Mouse (Mus musculus): ENCODE measurements around the gene Ltc4s. TPM values are rescaled to one million over a fixed set of nuclear protein-coding genes. Genes with fewer than 3 reads are reported as not detected.
A peak's percentile ranks its signal among the peaks of the same experiment; 100 is the strongest.

Gene Ltc4s
- polyA plus RNA-seq, 1 experiment from 2014 or later = 0.75 TPM

DNA sequence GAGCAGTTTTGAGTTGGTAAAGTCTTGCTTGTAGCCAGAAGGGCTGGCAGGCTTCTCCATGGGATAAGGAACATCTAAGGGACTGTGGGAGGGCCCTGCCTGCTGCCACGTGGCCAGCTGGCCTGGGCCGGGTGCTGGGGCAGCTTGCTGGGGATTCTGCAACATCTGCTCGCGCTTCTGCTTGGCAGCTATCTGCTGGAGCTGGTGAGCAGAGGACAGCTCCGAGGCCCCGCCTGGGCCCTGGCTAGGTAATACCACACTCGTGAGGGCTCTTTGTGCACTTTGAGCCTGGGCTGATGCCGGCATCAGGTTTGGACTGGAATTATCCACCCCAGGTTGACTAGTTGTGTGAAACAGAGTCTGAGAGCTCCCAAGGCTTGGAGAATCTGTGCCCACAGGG lies 27.5 kb upstream of the Ltc4s start:
- WGBS = 93% methylated on average over 8 of the region's 8 CpGs
- H3K4me1 ChIP-seq = no peaks in the 10 kb centered on the region

DNA sequence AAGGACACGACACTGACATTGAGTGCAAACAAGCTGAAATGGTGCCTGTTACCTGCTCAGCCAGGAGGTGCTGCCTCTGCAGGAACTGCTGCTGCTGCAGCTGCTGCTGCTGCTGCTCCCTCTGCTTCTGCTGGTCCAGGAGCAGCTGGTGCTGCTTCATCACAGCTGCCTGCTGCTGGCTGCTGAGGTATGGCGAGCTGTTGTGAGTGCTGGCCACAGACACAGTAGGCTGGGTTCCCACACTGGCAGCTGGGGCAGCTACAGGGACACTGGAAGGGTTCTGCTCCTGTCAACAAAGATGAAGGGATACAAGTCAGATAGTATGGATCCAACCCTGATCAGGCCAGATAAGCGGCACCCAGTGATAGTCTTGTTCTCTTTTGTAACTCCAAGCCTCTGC lies 24.8 kb upstream of the Ltc4s start:
- Histone ChIP-seq H3K27me3 (ENCODE audit: low read depth, poor library complexity, severe bottlenecking) (no peaks in the 10 kb centered on the region), H3K4me3 (no peak overlapping the region), H3K4me1 (no peaks in the 10 kb centered on the region), H3K9me3 (replicated peaks) (no peaks in the 10 kb centered on the region), H3K27ac (replicated peaks) (no peak overlapping the region), H3K36me3 (peaks cover 97% of the 10 kb centered on the region)
- WGBS = 91% methylated on average over 3 of the region's 3 CpGs
- no peak for DNase-seq (ENCODE audit: low spot score)

More for the DNA sequence above, 27.5 kb upstream of the Ltc4s start:
- H3K4me3 ChIP-seq = no peak overlapping the region
- no peaks in the 10 kb centered on the region for H3K27me3 ChIP-seq (ENCODE audit: low read depth, poor library complexity, severe bottlenecking)
- no peaks in the 10 kb centered on the region for H3K9me3 ChIP-seq (replicated peaks)
- no peak overlapping the region for H3K27ac ChIP-seq (replicated peaks)
- peaks cover 79% of the 10 kb centered on the region for H3K36me3 ChIP-seq
- DNase-seq (ENCODE audit: low spot score) = no peak

DNA sequence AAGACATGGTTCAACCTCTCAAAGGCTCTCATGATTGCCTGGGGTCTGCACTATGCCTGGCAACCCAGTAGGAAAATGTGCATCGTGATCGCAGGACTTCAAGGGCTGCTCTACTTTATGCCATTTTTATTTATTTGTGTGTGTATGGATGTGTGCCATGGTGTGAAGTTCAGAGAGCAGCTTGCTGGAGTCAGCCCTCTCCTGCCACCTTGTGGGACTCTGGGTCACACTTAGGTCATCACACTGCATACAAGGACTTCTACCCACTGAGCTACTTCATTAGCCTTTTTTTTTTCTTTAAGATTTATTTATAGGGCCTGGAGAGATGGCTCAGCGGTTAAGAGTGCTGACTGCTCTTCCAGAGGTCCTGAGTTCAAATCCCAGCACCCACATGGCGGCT lies 23.6 kb upstream of the Ltc4s start:
- no peak overlapping the region for H3K27ac ChIP-seq (replicated peaks)
- DNase-seq (ENCODE audit: low spot score) = no peak
- 95% methylated on average over 4 of the region's 4 CpGs for WGBS
- H3K4me3 ChIP-seq = no peak overlapping the region
- H3K4me1 ChIP-seq = no peaks in the 10 kb centered on the region
- no peaks in the 10 kb centered on the region for H3K9me3 ChIP-seq (replicated peaks)
- H3K36me3 ChIP-seq = peaks cover 99% of the 10 kb centered on the region
- H3K27me3 ChIP-seq (ENCODE audit: low read depth, poor library complexity, severe bottlenecking) = no peaks in the 10 kb centered on the region

DNA sequence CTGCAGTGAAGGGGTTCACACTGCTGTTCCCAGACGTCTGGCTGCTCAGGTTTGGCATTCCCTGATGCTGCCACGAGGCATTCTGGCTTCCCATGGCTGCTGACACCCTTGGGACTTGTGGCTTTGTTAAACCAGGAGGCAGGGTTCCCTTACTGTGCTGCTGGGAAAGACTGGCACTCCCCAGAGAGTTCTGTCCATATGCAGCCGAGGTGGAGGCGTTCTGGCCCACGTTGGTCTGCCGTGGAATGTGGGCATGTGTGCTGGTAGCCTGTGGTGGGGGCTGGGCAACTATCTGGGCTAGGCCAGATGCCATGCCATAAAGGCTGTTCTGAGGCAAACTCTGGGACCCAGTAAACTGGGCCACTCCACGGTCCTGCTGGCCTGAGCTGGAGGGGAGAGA lies 19.9 kb upstream of the Ltc4s start:
- DNase-seq (ENCODE audit: low spot score) = no peak
- Histone ChIP-seq H3K4me3 (no peak overlapping the region), H3K36me3 (peaks cover 81% of the 10 kb centered on the region), H3K4me1 (peaks cover 2% of the 10 kb centered on the region; the same call in 1 of the 2 replicates), H3K27me3 (ENCODE audit: low read depth, poor library complexity, severe bottlenecking) (no peaks in the 10 kb centered on the region), H3K27ac (replicated peaks) (no peak overlapping the region), H3K9me3 (replicated peaks) (no peaks in the 10 kb centered on the region)
- WGBS = 92% methylated on average over 7 of the region's 7 CpGs

DNA sequence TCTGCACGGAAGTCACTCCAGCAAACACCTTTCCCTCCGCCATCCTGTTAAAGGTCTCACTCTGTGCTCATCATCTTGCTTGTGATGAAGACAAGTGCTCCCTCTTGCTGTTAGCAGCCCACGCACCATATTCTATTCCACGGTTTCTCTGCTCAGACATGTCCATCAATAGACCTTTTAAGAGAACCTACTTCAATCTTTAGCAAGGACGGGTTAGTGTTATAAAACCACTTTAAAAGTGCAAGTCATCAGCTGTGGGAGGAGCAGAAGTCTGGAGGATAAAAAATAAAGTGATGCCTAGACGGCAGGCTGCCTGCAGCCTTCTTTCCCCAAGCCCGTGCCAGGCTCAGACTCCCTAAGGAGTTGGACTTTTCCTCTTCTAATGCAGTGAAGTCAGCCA lies 18.2 kb upstream of the Ltc4s start:
- no peaks in the 10 kb centered on the region for H3K27me3 ChIP-seq (ENCODE audit: low read depth, poor library complexity, severe bottlenecking)
- H3K36me3 ChIP-seq = peaks cover 64% of the 10 kb centered on the region
- no peak for DNase-seq (ENCODE audit: low spot score)

DNA sequence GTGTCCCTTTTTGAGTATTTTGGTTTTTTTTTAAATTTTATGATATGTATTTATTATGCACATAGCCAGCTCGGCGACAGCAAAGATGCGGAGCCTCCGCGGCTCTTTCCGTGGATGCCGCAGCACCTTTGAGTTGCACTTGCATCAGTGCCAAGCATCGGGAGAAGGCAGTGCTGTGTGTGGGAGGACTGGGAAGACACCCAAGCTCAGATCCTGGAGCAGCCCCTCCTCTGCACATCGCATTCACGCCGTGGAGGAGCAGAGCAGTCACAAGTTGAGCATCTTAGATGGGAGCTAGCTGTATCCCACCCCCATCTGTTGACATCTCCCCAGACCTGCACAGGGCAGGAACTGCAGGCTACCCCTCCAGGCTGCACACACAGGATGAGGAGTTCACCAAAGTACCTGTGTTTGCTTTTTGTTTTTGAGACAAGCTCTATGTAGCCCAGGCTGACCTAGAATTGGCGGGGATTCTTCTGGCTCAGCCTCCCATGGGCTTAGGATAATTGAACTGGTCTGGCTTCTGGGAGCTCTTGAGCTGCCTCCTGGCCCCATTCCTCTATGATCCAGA lies 15.7 kb upstream of the Ltc4s start:
- Histone ChIP-seq H3K4me1 (peaks cover 13% of the 10 kb centered on the region; the same call in 1 of the 2 replicates), H3K27ac (replicated peaks) (no peak overlapping the region), H3K4me3 (no peak overlapping the region), H3K9me3 (replicated peaks) (no peaks in the 10 kb centered on the region), H3K27me3 (ENCODE audit: low read depth, poor library complexity, severe bottlenecking) (no peaks in the 10 kb centered on the region), H3K36me3 (peaks cover 39% of the 10 kb centered on the region)
- DNase-seq (ENCODE audit: low spot score) = no peak
- WGBS = 87% methylated on average over 12 of the region's 12 CpGs

More for the DNA sequence above, 18.2 kb upstream of the Ltc4s start:
- Histone ChIP-seq H3K9me3 (replicated peaks) (no peaks in the 10 kb centered on the region), H3K4me3 (no peak overlapping the region), H3K27ac (replicated peaks) (no peak overlapping the region), H3K4me1 (peaks cover 13% of the 10 kb centered on the region; the same call in 1 of the 2 replicates)
- 92% methylated on average over 7 of the region's 7 CpGs for WGBS

DNA sequence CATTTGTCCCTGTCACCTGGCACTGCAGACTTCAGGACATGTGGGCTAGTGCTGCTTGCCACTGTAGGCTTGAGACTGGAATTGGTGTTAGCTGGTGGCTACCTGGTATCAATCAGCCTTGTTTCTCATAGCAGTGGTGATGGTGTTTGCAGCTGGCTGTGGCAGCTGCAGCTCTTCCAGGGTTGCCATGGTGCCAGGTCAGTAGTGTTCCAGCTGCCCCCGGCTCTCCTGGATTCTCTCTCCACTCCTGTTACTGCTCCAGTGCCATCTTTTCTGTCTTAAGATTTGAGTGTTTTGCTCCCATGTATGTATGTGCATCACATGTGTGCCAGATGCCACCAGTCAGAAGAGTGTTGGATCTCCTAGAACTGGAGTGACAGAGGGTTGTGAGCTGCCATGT lies 15.0 kb upstream of the Ltc4s start:
- no peak for DNase-seq (ENCODE audit: low spot score)
- H3K27ac ChIP-seq (replicated peaks) = 0 out of 2 replicates have a peak overlapping the region, but pooled peaks have one; percentile 6
- no peaks in the 10 kb centered on the region for H3K27me3 ChIP-seq (ENCODE audit: low read depth, poor library complexity, severe bottlenecking)
- peaks cover 13% of the 10 kb centered on the region; the same call in 1 of the 2 replicates for H3K4me1 ChIP-seq
- H3K4me3 ChIP-seq = no peak overlapping the region
- 78% methylated on average over 1 of the region's 1 CpGs for WGBS
- peaks cover 32% of the 10 kb centered on the region for H3K36me3 ChIP-seq
- no peaks in the 10 kb centered on the region for H3K9me3 ChIP-seq (replicated peaks)

DNA sequence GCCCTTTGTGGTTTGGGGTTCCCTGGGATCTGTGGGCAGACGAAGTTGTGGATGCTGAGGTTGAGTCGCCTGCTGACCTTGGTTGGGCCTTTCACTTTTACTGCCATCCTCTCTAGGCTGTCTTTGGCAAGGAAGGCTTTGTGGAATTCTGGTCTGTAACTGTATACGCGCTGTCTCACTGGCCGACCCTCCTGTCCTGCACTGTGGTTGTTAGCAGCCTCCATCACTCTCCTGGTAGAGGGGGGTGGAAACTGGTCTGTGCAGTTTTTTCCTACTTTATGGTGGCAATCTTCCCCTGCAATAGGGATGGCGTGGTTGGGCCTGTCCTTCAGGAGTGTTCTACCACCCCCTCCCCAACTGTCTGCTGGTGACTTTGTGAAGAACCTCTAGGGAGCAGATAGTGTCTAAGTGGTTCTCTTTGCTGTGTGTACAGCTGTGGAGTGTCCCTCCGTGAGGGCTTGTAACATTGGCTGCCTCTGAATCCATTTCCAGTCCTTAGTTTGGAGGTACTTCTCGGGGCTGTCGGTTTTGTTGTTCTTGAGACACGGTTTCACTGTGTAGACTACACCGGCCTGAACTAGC lies 14.4 kb upstream of the Ltc4s start:
- WGBS = 87% methylated on average over 11 of the region's 11 CpGs
- H3K27ac ChIP-seq (replicated peaks) = no peak overlapping the region; the same call in 1 of the 2 replicates
- no peak for DNase-seq (ENCODE audit: low spot score)

DNA sequence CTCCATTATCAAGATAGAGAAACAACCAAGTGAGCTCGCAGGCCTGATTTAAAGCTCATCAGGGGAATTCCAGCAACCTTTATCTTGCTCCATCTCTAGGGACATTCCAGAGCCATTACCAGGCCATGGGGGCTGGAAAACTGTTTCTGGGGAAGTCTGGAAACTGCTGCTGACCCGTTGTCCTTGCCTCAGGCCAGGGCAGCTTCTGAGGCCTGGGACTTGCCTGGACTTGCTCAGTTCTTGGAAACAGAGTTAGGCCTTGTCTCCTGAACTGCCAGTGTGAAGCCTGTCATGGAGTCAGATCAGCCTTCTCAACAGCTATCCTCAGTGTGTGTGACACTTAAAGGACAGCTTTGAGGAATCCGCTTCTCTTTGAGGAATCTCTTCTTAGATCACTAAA lies 13.8 kb upstream of the Ltc4s start:
- H3K4me3 ChIP-seq = no peak overlapping the region
- H3K27ac ChIP-seq (replicated peaks) = peak overlapping the region; percentile 46; the same call in 1 of the 2 replicates
- no peaks in the 10 kb centered on the region for H3K9me3 ChIP-seq (replicated peaks)
- H3K4me1 ChIP-seq = peaks cover 13% of the 10 kb centered on the region; the same call in 1 of the 2 replicates
- no peak for DNase-seq (ENCODE audit: low spot score)
- H3K27me3 ChIP-seq (ENCODE audit: low read depth, poor library complexity, severe bottlenecking) = no peaks in the 10 kb centered on the region
- H3K36me3 ChIP-seq = peaks cover 20% of the 10 kb centered on the region
- WGBS = 72% methylated on average over 3 of the region's 3 CpGs

More for the DNA sequence above, 14.4 kb upstream of the Ltc4s start:
- H3K36me3 ChIP-seq = peaks cover 26% of the 10 kb centered on the region
- H3K9me3 ChIP-seq (replicated peaks) = no peaks in the 10 kb centered on the region
- peaks cover 13% of the 10 kb centered on the region; the same call in 1 of the 2 replicates for H3K4me1 ChIP-seq
- H3K4me3 ChIP-seq = no peak overlapping the region
- H3K27me3 ChIP-seq (ENCODE audit: low read depth, poor library complexity, severe bottlenecking) = no peaks in the 10 kb centered on the region

DNA sequence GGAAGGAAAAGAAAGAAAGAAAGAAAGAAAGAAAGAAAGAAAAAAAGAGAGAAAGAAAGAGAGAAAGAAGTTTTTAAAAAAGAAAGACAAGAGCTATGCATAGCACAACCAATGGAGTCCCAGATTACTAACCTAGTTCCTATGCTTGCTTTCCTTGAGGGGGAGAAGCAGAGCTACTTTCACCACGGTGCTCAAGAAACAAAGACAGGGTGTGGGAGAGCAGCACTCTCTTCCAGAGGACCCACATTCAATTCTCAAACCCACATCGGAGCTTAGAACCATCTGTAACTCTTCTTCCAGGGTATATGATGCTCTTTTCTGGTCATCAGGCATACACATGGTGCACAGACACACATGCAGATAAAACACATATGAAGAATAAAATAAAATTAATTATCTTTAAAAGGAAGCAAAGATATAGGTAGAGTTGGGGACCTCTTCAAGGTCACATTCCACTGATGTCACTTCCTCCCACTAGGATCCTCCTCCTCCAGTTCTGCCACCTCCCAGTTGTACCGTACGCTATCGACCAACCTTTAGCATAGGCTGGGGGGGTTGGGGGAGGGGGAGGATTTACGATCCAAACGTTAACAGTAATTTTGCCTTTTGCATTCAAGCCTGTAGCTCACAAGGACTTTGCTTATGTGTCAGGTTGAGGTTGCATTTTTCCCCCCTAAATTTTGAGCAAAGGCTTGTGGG lies 10.2 kb upstream of the Ltc4s start:
- no peaks in the 10 kb centered on the region for H3K36me3 ChIP-seq
- H3K27me3 ChIP-seq (ENCODE audit: low read depth, poor library complexity, severe bottlenecking) = no peaks in the 10 kb centered on the region
- H3K27ac ChIP-seq (replicated peaks) = no peak overlapping the region
- WGBS = 85% methylated on average over 7 of the region's 7 CpGs
- no peak for DNase-seq (ENCODE audit: low spot score)
- H3K9me3 ChIP-seq (replicated peaks) = no peaks in the 10 kb centered on the region
- H3K4me1 ChIP-seq = peaks cover 13% of the 10 kb centered on the region; the same call in 1 of the 2 replicates
- H3K4me3 ChIP-seq = no peak overlapping the region

DNA sequence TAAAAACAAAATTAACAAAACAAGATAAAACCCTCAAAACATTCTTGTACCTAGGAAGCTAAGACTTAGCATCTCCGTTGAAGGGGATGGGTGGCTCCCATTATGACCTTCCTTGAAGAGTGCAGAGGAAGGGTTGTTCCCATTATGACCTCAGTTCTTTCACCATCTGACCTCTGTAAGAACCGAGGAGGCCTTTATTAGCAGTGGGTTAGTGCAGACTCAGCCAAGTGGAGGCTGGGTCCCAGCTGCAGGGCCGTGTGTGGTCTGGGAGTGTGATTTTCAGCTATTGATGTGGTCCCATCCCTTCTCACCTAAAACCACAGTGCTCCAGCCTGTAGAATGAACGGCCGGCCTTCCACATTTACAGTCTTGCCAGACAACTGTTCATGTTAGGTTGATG lies 6.9 kb upstream of the Ltc4s start:
- no peaks in the 10 kb centered on the region for H3K27me3 ChIP-seq (ENCODE audit: low read depth, poor library complexity, severe bottlenecking)
- WGBS = 77% methylated on average over 5 of the region's 5 CpGs

DNA sequence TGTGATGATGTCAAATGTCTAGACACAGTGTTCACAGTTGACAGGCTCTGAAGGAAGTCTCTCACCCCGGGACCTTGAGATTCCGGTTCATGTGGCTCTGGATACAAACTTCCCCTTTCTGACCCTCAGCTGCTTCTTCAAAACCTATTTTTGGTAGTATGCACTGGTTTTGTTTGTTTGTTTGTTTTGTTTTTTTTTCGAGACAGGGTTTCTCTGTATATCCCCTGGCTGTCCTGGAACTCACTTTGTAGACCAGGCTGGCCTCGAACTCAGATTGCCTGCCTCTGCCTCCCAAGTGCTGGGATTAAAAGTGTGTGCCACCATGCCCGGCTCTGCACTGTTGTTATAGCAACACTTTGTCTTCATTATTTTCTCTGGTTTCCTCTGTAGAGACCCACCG lies 5.5 kb upstream of the Ltc4s start:
- DNase-seq (ENCODE audit: low spot score) = no peak
- Histone ChIP-seq H3K9me3 (replicated peaks) (no peaks in the 10 kb centered on the region), H3K4me1 (no peaks in the 10 kb centered on the region), H3K27ac (replicated peaks) (no peak overlapping the region), H3K4me3 (no peak overlapping the region), H3K36me3 (no peaks in the 10 kb centered on the region), H3K27me3 (ENCODE audit: low read depth, poor library complexity, severe bottlenecking) (peaks cover 9% of the 10 kb centered on the region)
- 90% methylated on average over 6 of the region's 6 CpGs for WGBS

More for the DNA sequence above, 6.9 kb upstream of the Ltc4s start:
- Histone ChIP-seq H3K9me3 (replicated peaks) (no peaks in the 10 kb centered on the region), H3K4me3 (no peak overlapping the region), H3K36me3 (no peaks in the 10 kb centered on the region), H3K4me1 (no peaks in the 10 kb centered on the region), H3K27ac (replicated peaks) (no peak overlapping the region)
- no peak for DNase-seq (ENCODE audit: low spot score)

All from midbrain, embryonic 10.5 days (tissue).